Mouse (Mus musculus) left cerebral cortex, adult 2 months (tissue): ENCODE results near the gene Gpbar1. TPM values are rescaled to one million over a fixed set of nuclear protein-coding genes. Genes with fewer than 3 reads are reported as not detected.

Source experiments
- DNase-seq, 2 experiments: peaks; one replicate each; pipeline ENCODE4 v3.0.0; 2021 to 2022; ENCODE audit warnings: low spot score in 2 of 2, mixed read lengths in 1 of 2; ENCODE audit errors: extremely low spot score in 1 of 2
- H3K27ac ChIP-seq: fragments of 200-600 bp; 2 replicates; pipeline ENCODE4 v1.8.1; 2022
- H3K4me3 ChIP-seq: fragments of 200-600 bp; 2 replicates; pipeline ENCODE4 v1.8.1; 2022
- CTCF ChIP-seq: fragments of 200-600 bp; IDR thresholded peaks from 2 replicates; pipeline ENCODE4 v1.8.1; 2022; ENCODE audit warnings: antibody characterized with exemption, mild to moderate bottlenecking, moderate library complexity
- intact Hi-C: fragments of 180-260 bp; cut with DNase I; formaldehyde crosslinking; loops from one replicate; pipeline ENCODE4 v1.15.1; 2025
- long read RNA-seq, 2 experiments: library from polyadenylated mRNA; stranded (forward); transcript quantifications; one replicate each; pipeline ENCODE4 v2.0.0; 2021; ENCODE audit warnings: borderline mapping rate in 2 of 2
- total RNA-seq, 2 experiments: library from RNA; stranded (reverse); gene quantifications; 2 replicates each; pipeline ENCODE4 v1.2.3; 2021

Gpbar1 gene
- not detected for total RNA-seq
- long read RNA-seq, experiment 1 = 0 reads
- long read RNA-seq, experiment 2, partial matches to known transcripts = 0 of 1 reads
- long read RNA-seq, experiment 2, other reads (novel, unspliced or antisense) = 1 of 1 reads

- intact Hi-C loops = loop anchor here (2.0 kb wide), 1 partner anchor 72 kb away; no protein-coding TSS in a partner anchor
- Histone ChIP-seq H3K4me3 (no peak within 1 kb of the TSS), H3K27ac (no peak within 1 kb of the TSS)
- DNase-seq = no peak
- no peak for TF ChIP-seq CTCF
Observed at GRCm38 (mm10) chr1:74278538-74278937, at the start of gene Gpbar1. Gpbar1 (plus strand) TSS chr1:74278550.

GRCm38 (mm10) chr1:74229942-74230341 is 48.4 kb upstream of the Gpbar1 start:
- Histone ChIP-seq H3K4me3 (no peak overlapping the region), H3K27ac (no peak overlapping the region)
- no peak for DNase-seq
- no peak for TF ChIP-seq CTCF
- intact Hi-C loops = no loop called here

- DNase-seq = no peak
- intact Hi-C loops = no loop called here
- no peak overlapping the region for H3K27ac ChIP-seq
- TF ChIP-seq CTCF = no peak
- H3K4me3 ChIP-seq = no peak overlapping the region
Observed at GRCm38 (mm10) chr1:74230992-74231391, 47.4 kb upstream of the Gpbar1 start.

GRCm38 (mm10) chr1:74235938-74236589 is 42.3 kb upstream of the Gpbar1 start, which contains the start of gene Arpc2:
Arpc2 (plus strand) TSS chr1:74236084.
- peak; percentile 98 for DNase-seq
- intact Hi-C loops = loop anchor here (1.0 to 5.0 kb wide), 2 partner anchors 48 to 156 kb away; partner anchors contain the start of genes Aamp, Ctdsp1 and Pnkd
- peak within 1 kb of the TSS; percentile 85 for H3K4me3 ChIP-seq
- no peak for TF ChIP-seq CTCF
- H3K27ac ChIP-seq = peak within 1 kb of the TSS; percentile 98

GRCm38 (mm10) chr1:74236590-74237317 is 41.6 kb upstream of the Gpbar1 start:
- peak in 1 of 2 experiments; percentile 40 for DNase-seq
- no peak for TF ChIP-seq CTCF
- H3K27ac ChIP-seq = peak overlapping the region; percentile 98
- intact Hi-C loops = loop anchor here (1.0 to 5.0 kb wide), 2 partner anchors 48 to 156 kb away; partner anchors contain the start of genes Aamp, Ctdsp1 and Pnkd
- H3K4me3 ChIP-seq = peak overlapping the region; percentile 85

- DNase-seq = no peak
- Histone ChIP-seq H3K4me3 (peak overlapping the region; percentile 85), H3K27ac (peak overlapping the region; percentile 98)
- TF ChIP-seq CTCF = no peak
- intact Hi-C loops = loop anchor here (5.0 kb wide), 1 partner anchor 155 kb away; the partner anchor contains the start of gene Ctdsp1
Observed at GRCm38 (mm10) chr1:74237671-74238070, 40.7 kb upstream of the Gpbar1 start.

GRCm38 (mm10) chr1:74238136-74238535 is 40.2 kb upstream of the Gpbar1 start:
- DNase-seq = no peak
- Histone ChIP-seq H3K4me3 (peak overlapping the region; percentile 85), H3K27ac (no peak overlapping the region)
- TF ChIP-seq CTCF = no peak
- intact Hi-C loops = loop anchor here (5.0 kb wide), 1 partner anchor 154 kb away; the partner anchor contains the start of gene Ctdsp1

- TF ChIP-seq CTCF = no peak
- intact Hi-C loops = loop anchor here (5.0 kb wide), 1 partner anchor 153 kb away; the partner anchor contains the start of gene Ctdsp1
- Histone ChIP-seq H3K27ac (peak overlapping the region; percentile 74), H3K4me3 (peak overlapping the region; percentile 85)
- DNase-seq = no peak
Observed at GRCm38 (mm10) chr1:74239162-74239561, 39.2 kb upstream of the Gpbar1 start.

GRCm38 (mm10) chr1:74239618-74240017 is 38.7 kb upstream of the Gpbar1 start:
- TF ChIP-seq CTCF = no peak
- peak in 1 of 2 experiments; percentile 35 for DNase-seq
- intact Hi-C loops = loop anchor here (2.0 to 5.0 kb wide), 2 partner anchors 33 to 153 kb away; partner anchors contain the start of gene Ctdsp1
- Histone ChIP-seq H3K4me3 (peak overlapping the region; percentile 85), H3K27ac (peak overlapping the region; percentile 74)

GRCm38 (mm10) chr1:74240311-74240710 is 38.0 kb upstream of the Gpbar1 start:
- DNase-seq = peak; percentile 69 to 75
- no peak for TF ChIP-seq CTCF
- intact Hi-C loops = loop anchor here (2.0 kb wide), 1 partner anchor 34 kb away; no protein-coding TSS in a partner anchor
- Histone ChIP-seq H3K27ac (peak overlapping the region; percentile 74), H3K4me3 (peak overlapping the region; percentile 85; the same call in 1 of the 2 replicates)

- Histone ChIP-seq H3K4me3 (peak overlapping the region; percentile 85), H3K27ac (peak overlapping the region; percentile 74)
- TF ChIP-seq CTCF = no peak
- DNase-seq = no peak
- intact Hi-C loops = loop anchor here (2.0 kb wide), 1 partner anchor 34 kb away; no protein-coding TSS in a partner anchor
Observed at GRCm38 (mm10) chr1:74240832-74241231, 37.5 kb upstream of the Gpbar1 start.

- no peak overlapping the region for H3K4me3 ChIP-seq
- no peak for DNase-seq
- intact Hi-C loops = no loop called here
- no peak for TF ChIP-seq CTCF
- no peak overlapping the region for H3K27ac ChIP-seq
Observed at GRCm38 (mm10) chr1:74245525-74245924, 32.8 kb upstream of the Gpbar1 start.
